12 mouse cellular contexts compared by ENCODE assay signal in genomic region chr2:27377164-27377563, GRCm38 (mm10). TPM values are rescaled to one million over a fixed set of nuclear protein-coding genes. Genes with fewer than 3 reads are reported as not detected.
DNase-seq lines count a peak whose midpoint lies in the region; ATAC-seq and TF ChIP-seq lines count a peak whose summit lies in the region.
"Had no signal": no experiment of that assay in that cellular context is flagged by ENCODE, and none has a peak within 500 bp of the region (broad histone marks: within the 10 kb centered on the region; RNA-seq: fewer than 3 reads in every experiment).

No protein-coding gene starts in this region.

- no peak overlapping the region for H3K27ac ChIP-seq in kidney, embryonic 15.5 days
- H3K27ac ChIP-seq in embryonic facial prominence, embryonic 10.5 days (replicated peaks), result peak overlapping the region; percentile 24; the same call in 1 of the 2 replicates
- H3K27ac ChIP-seq in midbrain, embryonic 12.5 days (replicated peaks), result peak overlapping the region; percentile 4
- H3K27ac ChIP-seq: intestine, embryonic 15.5 days; liver, embryonic 13.5 days had no signal

- H3K27me3 ChIP-seq in kidney, embryonic 15.5 days, result 0 out of 2 replicates have a peak, but pooled peaks cover 6% of the 10 kb centered on the region
- no peaks in the 10 kb centered on the region for H3K27me3 ChIP-seq in E14TG2a.4 (ENCODE audit: insufficient read depth, low read length)
- H3K27me3 ChIP-seq in embryonic facial prominence, embryonic 10.5 days (replicated peaks; ENCODE audit: low read depth, poor library complexity, severe bottlenecking), result no peaks in the 10 kb centered on the region
- no peaks in the 10 kb centered on the region for H3K27me3 ChIP-seq in midbrain, embryonic 12.5 days
- H3K27me3 ChIP-seq: intestine, embryonic 15.5 days; liver, embryonic 13.5 days had no signal

- no peak overlapping the region for H3K4me3 ChIP-seq in kidney, embryonic 15.5 days (replicated peaks)
- peak overlapping the region; percentile 57; the same call in 1 of the 2 replicates for H3K4me3 ChIP-seq in E14TG2a.4 (replicated peaks; ENCODE audit: low read length)
- no peak overlapping the region for H3K4me3 ChIP-seq in embryonic facial prominence, embryonic 10.5 days
- H3K4me3 ChIP-seq in midbrain, embryonic 12.5 days, result no peak overlapping the region
- H3K4me3 ChIP-seq: intestine, embryonic 15.5 days; liver, embryonic 13.5 days had no signal

- H3K36me3 ChIP-seq in kidney, embryonic 15.5 days, result no peaks in the 10 kb centered on the region
- H3K36me3 ChIP-seq in E14TG2a.4 (ENCODE audit: insufficient read depth, low read length), result peaks cover 3% of the 10 kb centered on the region
- H3K36me3 ChIP-seq in embryonic facial prominence, embryonic 10.5 days (replicated peaks), result no peaks in the 10 kb centered on the region
- no peaks in the 10 kb centered on the region for H3K36me3 ChIP-seq in midbrain, embryonic 12.5 days
- H3K36me3 ChIP-seq: intestine, embryonic 15.5 days; liver, embryonic 13.5 days had no signal

- ATAC-seq in kidney, embryonic 15.5 days (replicated peaks; ENCODE audit: low FRiP score), result no peak
- ATAC-seq in midbrain, embryonic 12.5 days (ENCODE audit: low FRiP score, low read depth), result peak; percentile 41; the same call in 1 of the 2 replicates
- ATAC-seq: CD4-positive, CD25-positive, alpha-beta regulatory T cell, adult 4 months; intestine, embryonic 15.5 days had no signal

- no peak for TF ChIP-seq CTCF in E14TG2a.4 (conservative IDR thresholded peaks at IDR 0.05; ENCODE audit: low read length)

- H3K9ac ChIP-seq in kidney, embryonic 15.5 days, result no peak overlapping the region
- H3K9ac ChIP-seq in midbrain, embryonic 12.5 days (replicated peaks), result no peak overlapping the region
- H3K9ac ChIP-seq: intestine, embryonic 15.5 days; liver, embryonic 13.5 days had no signal

- no peak overlapping the region for H3K4me2 ChIP-seq in kidney, embryonic 15.5 days
- no peak overlapping the region for H3K4me2 ChIP-seq in midbrain, embryonic 12.5 days (replicated peaks)
- H3K4me2 ChIP-seq: intestine, embryonic 15.5 days; liver, embryonic 13.5 days had no signal

- H3K4me1 ChIP-seq in kidney, embryonic 15.5 days, result peaks cover 67% of the 10 kb centered on the region
- peaks cover 84% of the 10 kb centered on the region for H3K4me1 ChIP-seq in E14TG2a.4 (replicated peaks; ENCODE audit: low read depth, low read length)
- H3K4me1 ChIP-seq in embryonic facial prominence, embryonic 10.5 days, result peaks cover 75% of the 10 kb centered on the region
- peaks cover 72% of the 10 kb centered on the region for H3K4me1 ChIP-seq in midbrain, embryonic 12.5 days

- H3K9me3 ChIP-seq in kidney, embryonic 15.5 days (replicated peaks), result no peaks in the 10 kb centered on the region
- H3K9me3 ChIP-seq in E14TG2a.4 (ENCODE audit: low read length), result no peaks in the 10 kb centered on the region
- H3K9me3 ChIP-seq in embryonic facial prominence, embryonic 10.5 days, result no peaks in the 10 kb centered on the region
- H3K9me3 ChIP-seq in midbrain, embryonic 12.5 days, result no peaks in the 10 kb centered on the region
- H3K9me3 ChIP-seq: intestine, embryonic 15.5 days; liver, embryonic 13.5 days had no signal

- WGBS in kidney, embryonic 15.5 days, result 69% methylated on average over 8 of the region's 8 CpGs
- WGBS in embryonic facial prominence, embryonic 10.5 days, result 63% methylated on average over 8 of the region's 8 CpGs
- WGBS in midbrain, embryonic 12.5 days, result 22% methylated on average over 8 of the region's 8 CpGs

- peak; percentile 42 for DNase-seq in kidney, adult 9 months
- no peak for DNase-seq in embryonic facial prominence, embryonic 10.5 days (ENCODE audit: low spot score)
- DNase-seq in gastrocnemius, adult 8-10 months (ENCODE audit: low spot score in 2 of 2), result no peak
- no peak for DNase-seq in ovary, adult 18-20 months (ENCODE audit: low spot score)
- DNase-seq: cerebellum, adult 11-12 months; heart, adult 18-20 months; liver, embryonic 13.5 days had no signal

RNA-seq across cellular contexts. Expression of gene Vav2, which starts 49.7 kb away (rescaled TPM):
- 7.1 and 8.3 TPM in 2 replicates for polyA plus RNA-seq in kidney, embryonic 15.5 days (2015; fragmentation: Nextera tagmentation; extraction: Ambion mirVana)
- polyA plus RNA-seq in embryonic facial prominence, embryonic 10.5 days (2016; fragmentation: Nextera tagmentation; extraction: Ambion mirVana), result 10.3 and 11.3 TPM in 2 replicates
- 24.1 and 27.6 TPM in 2 replicates for polyA plus RNA-seq in midbrain, embryonic 12.5 days (2016; fragmentation: Nextera tagmentation; extraction: Ambion mirVana)
- total RNA-seq in gastrocnemius, adult 8-10 months (2022), result 1 to 10 TPM; 2.0 to 2.2 (median 2.0) TPM
